Mouse (Mus musculus) ES-Bruce4 (cell line): ENCODE measurements around the gene Acd.

ENCODE experiments used
- CTCF ChIP-seq: IDR thresholded peaks from one replicate; pipeline ENCODE4 v1.8.1; 2011; ENCODE audit warnings: low read depth, low read length
- EP300 ChIP-seq: IDR thresholded peaks from 2 replicates; pipeline ENCODE4 v1.6.1; 2011; ENCODE audit warnings: low read depth, low read length; ENCODE audit not compliant: insufficient read depth

DNA sequence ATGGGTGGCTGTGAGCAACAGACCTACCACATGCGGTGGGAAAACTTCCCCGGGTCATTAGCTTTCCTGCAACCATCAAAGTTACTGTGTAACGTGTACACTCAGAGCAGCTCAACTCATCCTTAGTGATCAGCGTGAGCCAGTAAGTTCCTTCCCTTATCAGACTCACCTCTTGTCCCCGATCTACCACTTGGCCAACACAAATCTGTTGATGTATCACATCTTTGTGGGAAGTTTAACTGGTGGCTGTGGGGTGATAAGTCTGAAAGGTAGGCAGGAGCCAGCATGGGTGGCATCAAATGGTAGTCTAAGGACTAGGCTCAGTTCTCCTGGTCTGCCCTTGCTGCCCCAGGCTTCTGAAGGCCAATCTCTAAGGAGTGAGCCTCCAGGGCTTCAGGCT is 31.3 kb upstream of the Acd start:
- TF ChIP-seq CTCF (no peak), EP300 (no peak)
